Mouse (Mus musculus): ENCODE measurements around the gene Sbk1. TPM values are rescaled to one million over a fixed set of nuclear protein-coding genes. Genes with fewer than 3 reads are reported as not detected.

Sbk1 gene
- polyA plus RNA-seq, 1 experiment from 2014 or later, result 7.1 TPM

GRCm38 (mm10) chr7:126339521-126339971 is 67.1 kb downstream of the Sbk1 start:
- 72% methylated on average over 8 of the region's 8 CpGs for WGBS
- Histone ChIP-seq H3K27ac (ENCODE audit: low read length) (no peak overlapping the region), H3K9me3 (ENCODE audit: control insufficient read depth, low read length) (no peaks in the 10 kb centered on the region), H3K27me3 (replicated peaks; ENCODE audit: control insufficient read depth, insufficient read depth, low read length) (no peaks in the 10 kb centered on the region), H3K9ac (ENCODE audit: low read depth, low read length) (no peak overlapping the region), H3K4me2 (ENCODE audit: low read depth, low read length) (no peak overlapping the region), H3K4me3 (ENCODE audit: low read length) (no peak overlapping the region), H3K36me3 (ENCODE audit: control insufficient read depth, insufficient read depth, low read length) (no peaks in the 10 kb centered on the region), H3K4me1 (ENCODE audit: control insufficient read depth, insufficient read depth, low read length) (peaks cover 2% of the 10 kb centered on the region)
- no peak for ATAC-seq

DNA sequence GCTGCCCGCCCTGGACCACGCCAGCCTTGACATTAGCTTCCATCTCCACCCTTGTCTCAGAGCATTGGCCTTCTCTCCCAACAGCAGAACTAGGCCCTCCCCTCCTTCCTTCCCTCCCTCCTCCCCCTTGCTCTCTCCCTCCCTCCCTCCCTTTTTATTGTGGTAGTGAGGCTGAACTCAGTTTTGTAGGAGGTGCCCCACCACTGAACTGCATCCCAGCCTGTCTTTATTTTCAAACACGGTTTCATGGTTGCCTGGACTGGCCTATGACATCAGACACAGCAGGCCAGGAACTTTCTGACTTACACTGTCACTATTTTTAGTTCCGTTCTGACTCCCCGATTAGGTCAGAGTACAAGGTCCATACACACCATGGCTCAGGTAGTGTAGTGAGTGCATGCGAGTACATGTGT is 67.8 kb downstream of the Sbk1 start:
- WGBS, result 54% methylated on average over 6 of the region's 6 CpGs
- H3K27ac ChIP-seq (ENCODE audit: low read length), result peak overlapping the region; percentile 67; the same call in 1 of the 2 replicates
- H3K4me2 ChIP-seq (ENCODE audit: low read depth, low read length), result no peak overlapping the region
- H3K4me1 ChIP-seq (ENCODE audit: control insufficient read depth, insufficient read depth, low read length), result peaks cover 2% of the 10 kb centered on the region
- H3K27me3 ChIP-seq (replicated peaks; ENCODE audit: control insufficient read depth, insufficient read depth, low read length), result no peaks in the 10 kb centered on the region
- peak; percentile 91 for ATAC-seq
- H3K36me3 ChIP-seq (ENCODE audit: control insufficient read depth, insufficient read depth, low read length), result no peaks in the 10 kb centered on the region
- H3K4me3 ChIP-seq (ENCODE audit: low read length), result no peak overlapping the region
- H3K9me3 ChIP-seq (ENCODE audit: control insufficient read depth, low read length), result no peaks in the 10 kb centered on the region
- no peak overlapping the region for H3K9ac ChIP-seq (ENCODE audit: low read depth, low read length)

GRCm38 (mm10) chr7:126340896-126341295 is 68.5 kb downstream of the Sbk1 start:
- 25% methylated on average over 6 of the region's 6 CpGs for WGBS
- H3K4me1 ChIP-seq (ENCODE audit: control insufficient read depth, insufficient read depth, low read length), result peaks cover 2% of the 10 kb centered on the region
- no peaks in the 10 kb centered on the region for H3K27me3 ChIP-seq (replicated peaks; ENCODE audit: control insufficient read depth, insufficient read depth, low read length)
- H3K27ac ChIP-seq (ENCODE audit: low read length), result peak overlapping the region; percentile 67
- peak; percentile 32 for ATAC-seq
- no peak overlapping the region for H3K4me2 ChIP-seq (ENCODE audit: low read depth, low read length)
- no peak overlapping the region for H3K9ac ChIP-seq (ENCODE audit: low read depth, low read length)
- no peaks in the 10 kb centered on the region for H3K9me3 ChIP-seq (ENCODE audit: control insufficient read depth, low read length)
- no peaks in the 10 kb centered on the region for H3K36me3 ChIP-seq (ENCODE audit: control insufficient read depth, insufficient read depth, low read length)
- no peak overlapping the region for H3K4me3 ChIP-seq (ENCODE audit: low read length)

Other genes starting within 250 kb of the Sbk1 start
- gene Gsg1l, start 190.2 kb upstream of the Sbk1 start, polyA plus RNA-seq (2015; fragmentation: Nextera tagmentation; extraction: Ambion mirVana), result 0.48 and 0.69 TPM in 2 replicates
- 27.3 and 28.2 TPM in 2 replicates for gene Xpo6, start 72.1 kb upstream of the Sbk1 start, polyA plus RNA-seq (2015; fragmentation: Nextera tagmentation; extraction: Ambion mirVana)
- 0.78 and 1.3 TPM in 2 replicates for gene Lat, start 97.0 kb downstream of the Sbk1 start, polyA plus RNA-seq (2015; fragmentation: Nextera tagmentation; extraction: Ambion mirVana)
- gene Spns1, start 104.8 kb downstream of the Sbk1 start, polyA plus RNA-seq (2015; fragmentation: Nextera tagmentation; extraction: Ambion mirVana), result 70.0 and 76.2 TPM in 2 replicates
- gene Nfatc2ip, start 124.1 kb downstream of the Sbk1 start, polyA plus RNA-seq (2015; fragmentation: Nextera tagmentation; extraction: Ambion mirVana), result 0.99 and 1.4 TPM in 2 replicates
- 0.28 and 0.37 TPM in 2 replicates for gene Cd19, start 142.3 kb downstream of the Sbk1 start, polyA plus RNA-seq (2015; fragmentation: Nextera tagmentation; extraction: Ambion mirVana)
- gene Rabep2, start 156.1 kb downstream of the Sbk1 start, polyA plus RNA-seq (2015; fragmentation: Nextera tagmentation; extraction: Ambion mirVana), result 22.6 and 25.0 TPM in 2 replicates
- 1.1 and 1.3 TPM in 2 replicates for gene Atp2a1, start 190.5 kb downstream of the Sbk1 start, polyA plus RNA-seq (2015; fragmentation: Nextera tagmentation; extraction: Ambion mirVana)
- 43.2 and 44.6 TPM in 2 replicates for gene Sh2b1, start 202.8 kb downstream of the Sbk1 start, polyA plus RNA-seq (2015; fragmentation: Nextera tagmentation; extraction: Ambion mirVana)
- 229 and 244 TPM in 2 replicates for gene Tufm, start 214.7 kb downstream of the Sbk1 start, polyA plus RNA-seq (2015; fragmentation: Nextera tagmentation; extraction: Ambion mirVana)
- gene Atxn2l, start 230.8 kb downstream of the Sbk1 start, polyA plus RNA-seq (2015; fragmentation: Nextera tagmentation; extraction: Ambion mirVana), result 25.8 and 29.4 TPM in 2 replicates

All from intestine, embryonic 16.5 days (tissue).